Mouse (Mus musculus): ENCODE data around the gene Nasp. TPM values are rescaled to one million over a fixed set of nuclear protein-coding genes. Genes with fewer than 3 reads are reported as not detected.

The Nasp gene
- polyA plus RNA-seq, 1 experiment from 2014 or later: 99.2 TPM

DNA sequence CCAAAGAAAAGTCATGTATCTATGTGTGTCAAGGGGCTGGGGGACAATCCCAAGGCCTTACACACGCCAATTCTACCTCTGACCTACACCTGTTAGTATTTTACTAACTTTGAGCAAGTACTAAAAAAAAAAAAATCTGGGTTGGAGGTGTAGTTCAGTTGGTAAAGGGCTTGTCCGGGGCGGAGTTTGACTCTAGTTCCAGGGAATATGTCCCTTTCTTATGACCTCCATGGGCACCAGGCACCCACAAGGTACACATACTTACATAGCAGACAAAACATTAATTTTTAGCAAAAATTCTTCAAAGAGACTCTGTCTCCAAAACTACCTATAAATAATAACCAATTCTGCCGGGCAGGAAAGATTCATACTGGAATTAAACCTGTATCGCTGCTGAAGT is 22.6 kb upstream of the Nasp start:
- ATAC-seq (ENCODE audit: low read depth) (no peak), DNase-seq (ENCODE audit: low spot score) (no peak)
- Histone ChIP-seq H3K4me1 (ENCODE audit: control insufficient read depth, insufficient read depth, low read length) (peaks cover 9% of the 10 kb centered on the region), H3K4me2 (ENCODE audit: low read depth, low read length) (peak overlapping the region; percentile 90), H3K36me3 (ENCODE audit: control insufficient read depth, insufficient read depth, low read length) (peaks cover 39% of the 10 kb centered on the region), H3K27me3 (replicated peaks; ENCODE audit: control insufficient read depth, insufficient read depth, low read length) (no peaks in the 10 kb centered on the region), H3K27ac (replicated peaks; ENCODE audit: low read depth, low read length) (peak overlapping the region; percentile 92), H3K9ac (ENCODE audit: low read depth, low read length) (peak overlapping the region; percentile 89), H3K9me3 (ENCODE audit: control insufficient read depth, low read length) (no peaks in the 10 kb centered on the region), H3K4me3 (ENCODE audit: low read depth, low read length) (peak overlapping the region; percentile 79)
- WGBS: 27% methylated on average over 5 of the region's 5 CpGs

GRCm38 (mm10) chr4:116649411-116649810 is 21.7 kb upstream of the Nasp start:
- peaks cover 9% of the 10 kb centered on the region for H3K4me1 ChIP-seq (ENCODE audit: control insufficient read depth, insufficient read depth, low read length)
- peak overlapping the region; percentile 79; the same call in 1 of the 2 replicates for H3K4me3 ChIP-seq (ENCODE audit: low read depth, low read length)
- no peak for DNase-seq (ENCODE audit: low spot score)
- peaks cover 48% of the 10 kb centered on the region for H3K36me3 ChIP-seq (ENCODE audit: control insufficient read depth, insufficient read depth, low read length)
- H3K27me3 ChIP-seq (replicated peaks; ENCODE audit: control insufficient read depth, insufficient read depth, low read length): no peaks in the 10 kb centered on the region
- no peak overlapping the region for H3K9ac ChIP-seq (ENCODE audit: low read depth, low read length)
- no peaks in the 10 kb centered on the region for H3K9me3 ChIP-seq (ENCODE audit: control insufficient read depth, low read length)
- H3K4me2 ChIP-seq (ENCODE audit: low read depth, low read length): peak overlapping the region; percentile 90
- WGBS: 97% methylated on average over 2 of the region's 2 CpGs
- H3K27ac ChIP-seq (replicated peaks; ENCODE audit: low read depth, low read length): no peak overlapping the region
- no peak for ATAC-seq (ENCODE audit: low read depth)

DNA sequence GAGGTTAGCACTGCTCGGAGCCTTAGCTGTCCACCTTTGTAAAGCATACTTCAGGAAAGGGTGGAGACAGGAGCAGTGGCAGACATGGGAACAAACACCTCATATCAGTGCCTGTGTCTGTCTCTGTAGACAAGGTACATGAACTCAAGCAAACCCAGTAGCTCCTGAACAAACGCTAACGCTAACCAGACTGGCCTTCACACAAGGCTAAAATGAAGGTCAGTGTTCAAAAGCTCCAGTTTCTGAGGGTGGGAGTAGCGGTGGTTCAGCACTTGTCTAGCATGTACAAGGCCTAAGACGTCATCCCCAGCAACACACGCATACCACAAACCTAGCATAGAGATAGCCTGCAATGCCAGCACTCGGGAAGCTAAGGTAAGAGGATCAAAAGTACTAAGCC is 17.9 kb upstream of the Nasp start:
- Histone ChIP-seq H3K27me3 (replicated peaks; ENCODE audit: control insufficient read depth, insufficient read depth, low read length) (no peaks in the 10 kb centered on the region), H3K27ac (replicated peaks; ENCODE audit: low read depth, low read length) (no peak overlapping the region), H3K4me1 (ENCODE audit: control insufficient read depth, insufficient read depth, low read length) (peaks cover 9% of the 10 kb centered on the region), H3K36me3 (ENCODE audit: control insufficient read depth, insufficient read depth, low read length) (peaks cover 83% of the 10 kb centered on the region), H3K9ac (ENCODE audit: low read depth, low read length) (no peak overlapping the region), H3K9me3 (ENCODE audit: control insufficient read depth, low read length) (no peaks in the 10 kb centered on the region), H3K4me2 (ENCODE audit: low read depth, low read length) (no peak overlapping the region), H3K4me3 (ENCODE audit: low read depth, low read length) (no peak overlapping the region)
- ATAC-seq (ENCODE audit: low read depth) (no peak), DNase-seq (ENCODE audit: low spot score) (no peak)
- 87% methylated on average over 7 of the region's 7 CpGs for WGBS

DNA sequence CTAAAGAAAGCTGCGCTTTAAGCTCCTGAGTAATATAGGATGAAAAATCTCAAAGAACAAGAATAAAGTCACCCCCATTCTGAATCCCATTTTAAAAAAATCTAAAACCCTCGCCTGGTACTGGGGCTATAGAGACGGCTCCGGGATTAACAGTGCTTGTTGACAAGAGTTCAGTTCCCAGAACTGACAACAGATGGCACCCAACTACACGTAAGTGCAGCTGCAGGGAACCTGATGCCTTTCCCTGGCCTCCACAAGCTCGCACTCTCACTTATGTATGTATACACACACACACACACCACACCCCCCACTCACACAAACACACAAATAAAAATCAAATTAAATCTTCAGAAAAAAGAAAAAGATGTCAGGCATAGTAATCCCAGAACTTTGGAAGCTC is 16.6 kb upstream of the Nasp start:
- ATAC-seq (ENCODE audit: low read depth): peak; percentile 50; the same call in 1 of the 2 replicates
- 62% methylated on average over 6 of the region's 6 CpGs for WGBS
- Histone ChIP-seq H3K27ac (replicated peaks; ENCODE audit: low read depth, low read length) (no peak overlapping the region), H3K9ac (ENCODE audit: low read depth, low read length) (no peak overlapping the region), H3K4me3 (ENCODE audit: low read depth, low read length) (no peak overlapping the region), H3K9me3 (ENCODE audit: control insufficient read depth, low read length) (no peaks in the 10 kb centered on the region), H3K4me2 (ENCODE audit: low read depth, low read length) (no peak overlapping the region), H3K36me3 (ENCODE audit: control insufficient read depth, insufficient read depth, low read length) (peaks cover 88% of the 10 kb centered on the region), H3K4me1 (ENCODE audit: control insufficient read depth, insufficient read depth, low read length) (peaks cover 3% of the 10 kb centered on the region; the same call in 1 of the 2 replicates), H3K27me3 (replicated peaks; ENCODE audit: control insufficient read depth, insufficient read depth, low read length) (no peaks in the 10 kb centered on the region)
- DNase-seq (ENCODE audit: low spot score): peak; percentile 80

- Histone ChIP-seq H3K4me2 (ENCODE audit: low read depth, low read length) (no peak overlapping the region), H3K36me3 (ENCODE audit: control insufficient read depth, insufficient read depth, low read length) (peaks cover 88% of the 10 kb centered on the region), H3K27me3 (replicated peaks; ENCODE audit: control insufficient read depth, insufficient read depth, low read length) (no peaks in the 10 kb centered on the region), H3K9ac (ENCODE audit: low read depth, low read length) (no peak overlapping the region), H3K4me1 (ENCODE audit: control insufficient read depth, insufficient read depth, low read length) (no peaks in the 10 kb centered on the region), H3K27ac (replicated peaks; ENCODE audit: low read depth, low read length) (no peak overlapping the region), H3K4me3 (ENCODE audit: low read depth, low read length) (no peak overlapping the region), H3K9me3 (ENCODE audit: control insufficient read depth, low read length) (no peaks in the 10 kb centered on the region)
- 94% methylated on average over 1 of the region's 1 CpGs for WGBS
- ATAC-seq (ENCODE audit: low read depth) (no peak), DNase-seq (ENCODE audit: low spot score) (no peak)
Observed at GRCm38 (mm10) chr4:116642071-116642470, 14.3 kb upstream of the Nasp start.

DNA sequence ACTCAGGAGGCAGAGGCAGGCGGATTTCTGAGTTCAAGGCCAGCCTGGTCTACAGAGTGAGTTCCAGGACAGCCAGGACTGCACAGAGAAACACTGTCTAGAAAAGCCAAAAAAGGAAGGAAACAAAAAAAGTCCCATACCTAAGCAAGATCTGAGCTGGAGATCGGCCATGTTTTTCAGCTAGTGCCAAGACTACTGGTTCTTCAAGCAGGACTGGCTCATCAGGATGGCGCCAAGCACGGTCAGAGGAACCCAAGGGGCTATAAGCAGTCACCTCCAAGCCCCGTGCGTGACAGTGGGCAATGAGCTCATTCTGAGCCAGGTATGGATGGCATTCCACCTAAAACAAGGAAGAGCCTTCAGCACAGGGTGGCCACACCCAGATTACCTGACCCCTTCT is 11.1 kb upstream of the Nasp start:
- Histone ChIP-seq H3K9ac (ENCODE audit: low read depth, low read length) (no peak overlapping the region), H3K9me3 (ENCODE audit: control insufficient read depth, low read length) (no peaks in the 10 kb centered on the region), H3K4me1 (ENCODE audit: control insufficient read depth, insufficient read depth, low read length) (no peaks in the 10 kb centered on the region), H3K4me3 (ENCODE audit: low read depth, low read length) (no peak overlapping the region), H3K27me3 (replicated peaks; ENCODE audit: control insufficient read depth, insufficient read depth, low read length) (no peaks in the 10 kb centered on the region), H3K36me3 (ENCODE audit: control insufficient read depth, insufficient read depth, low read length) (peaks cover 94% of the 10 kb centered on the region), H3K27ac (replicated peaks; ENCODE audit: low read depth, low read length) (no peak overlapping the region), H3K4me2 (ENCODE audit: low read depth, low read length) (no peak overlapping the region)
- no peak for DNase-seq (ENCODE audit: low spot score)
- no peak for ATAC-seq (ENCODE audit: low read depth)
- 96% methylated on average over 6 of the region's 6 CpGs for WGBS

DNA sequence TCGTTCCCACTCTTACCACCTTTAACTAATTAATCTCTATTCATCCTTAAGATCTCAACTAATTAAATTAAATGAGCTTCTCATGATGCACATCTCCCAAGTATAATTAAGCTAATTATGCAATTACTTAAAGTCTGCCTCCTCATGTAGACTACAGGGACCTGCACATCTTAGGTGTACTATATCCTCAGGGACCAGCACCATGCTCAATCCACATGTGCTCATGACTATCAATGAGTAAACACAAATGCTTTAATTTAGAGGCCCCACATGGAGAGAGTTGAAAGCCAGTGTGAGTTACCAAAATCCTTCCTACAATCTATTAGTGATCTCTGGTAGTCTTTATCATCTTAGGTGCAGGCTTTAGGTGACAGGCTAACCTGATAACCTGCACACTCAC is 7.5 kb upstream of the Nasp start:
- H3K4me1 ChIP-seq (ENCODE audit: control insufficient read depth, insufficient read depth, low read length): no peaks in the 10 kb centered on the region
- H3K4me2 ChIP-seq (ENCODE audit: low read depth, low read length): no peak overlapping the region
- WGBS: 86% methylated on average over 1 of the region's 1 CpGs
- no peak overlapping the region for H3K4me3 ChIP-seq (ENCODE audit: low read depth, low read length)
- DNase-seq (ENCODE audit: low spot score) (no peak), ATAC-seq (ENCODE audit: low read depth) (no peak)
- H3K9me3 ChIP-seq (ENCODE audit: control insufficient read depth, low read length): no peaks in the 10 kb centered on the region
- H3K9ac ChIP-seq (ENCODE audit: low read depth, low read length): no peak overlapping the region
- H3K27me3 ChIP-seq (replicated peaks; ENCODE audit: control insufficient read depth, insufficient read depth, low read length): no peaks in the 10 kb centered on the region
- H3K36me3 ChIP-seq (ENCODE audit: control insufficient read depth, insufficient read depth, low read length): peaks cover 60% of the 10 kb centered on the region
- no peak overlapping the region for H3K27ac ChIP-seq (replicated peaks; ENCODE audit: low read depth, low read length)

DNA sequence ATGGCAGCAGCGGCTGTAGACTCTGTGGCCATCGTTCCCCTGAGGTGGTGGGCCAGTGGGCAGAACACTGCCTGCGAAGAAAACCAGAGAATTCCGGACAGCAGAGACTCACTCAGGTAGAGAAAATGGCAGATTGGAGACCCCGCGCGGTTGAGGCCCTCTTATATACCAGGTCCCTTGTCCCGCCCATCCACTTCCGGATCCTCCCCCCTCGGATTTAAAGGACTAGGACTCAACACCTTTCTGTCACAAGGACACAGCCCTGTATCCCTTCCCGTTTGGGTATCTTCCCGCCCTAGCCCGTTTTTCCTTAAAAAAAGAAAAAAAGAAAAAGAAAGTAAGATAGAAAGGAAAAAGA is 403 bp downstream of the Nasp start:
- DNase-seq (ENCODE audit: low spot score): peak; percentile 95
- H3K4me2 ChIP-seq (ENCODE audit: low read depth, low read length): peak overlapping the region; percentile 79
- H3K9ac ChIP-seq (ENCODE audit: low read depth, low read length): peak overlapping the region; percentile 96
- H3K4me1 ChIP-seq (ENCODE audit: control insufficient read depth, insufficient read depth, low read length): peaks cover 11% of the 10 kb centered on the region
- WGBS: 0% methylated on average over 13 of the region's 13 CpGs
- no peaks in the 10 kb centered on the region for H3K27me3 ChIP-seq (replicated peaks; ENCODE audit: control insufficient read depth, insufficient read depth, low read length)
- peak overlapping the region; percentile 100 for H3K4me3 ChIP-seq (ENCODE audit: low read depth, low read length)
- peaks cover 13% of the 10 kb centered on the region; the same call in 1 of the 2 replicates for H3K36me3 ChIP-seq (ENCODE audit: control insufficient read depth, insufficient read depth, low read length)
- peak overlapping the region; percentile 97 for H3K27ac ChIP-seq (replicated peaks; ENCODE audit: low read depth, low read length)
- H3K9me3 ChIP-seq (ENCODE audit: control insufficient read depth, low read length): no peaks in the 10 kb centered on the region
- ATAC-seq (ENCODE audit: low read depth): peak; percentile 92

DNA sequence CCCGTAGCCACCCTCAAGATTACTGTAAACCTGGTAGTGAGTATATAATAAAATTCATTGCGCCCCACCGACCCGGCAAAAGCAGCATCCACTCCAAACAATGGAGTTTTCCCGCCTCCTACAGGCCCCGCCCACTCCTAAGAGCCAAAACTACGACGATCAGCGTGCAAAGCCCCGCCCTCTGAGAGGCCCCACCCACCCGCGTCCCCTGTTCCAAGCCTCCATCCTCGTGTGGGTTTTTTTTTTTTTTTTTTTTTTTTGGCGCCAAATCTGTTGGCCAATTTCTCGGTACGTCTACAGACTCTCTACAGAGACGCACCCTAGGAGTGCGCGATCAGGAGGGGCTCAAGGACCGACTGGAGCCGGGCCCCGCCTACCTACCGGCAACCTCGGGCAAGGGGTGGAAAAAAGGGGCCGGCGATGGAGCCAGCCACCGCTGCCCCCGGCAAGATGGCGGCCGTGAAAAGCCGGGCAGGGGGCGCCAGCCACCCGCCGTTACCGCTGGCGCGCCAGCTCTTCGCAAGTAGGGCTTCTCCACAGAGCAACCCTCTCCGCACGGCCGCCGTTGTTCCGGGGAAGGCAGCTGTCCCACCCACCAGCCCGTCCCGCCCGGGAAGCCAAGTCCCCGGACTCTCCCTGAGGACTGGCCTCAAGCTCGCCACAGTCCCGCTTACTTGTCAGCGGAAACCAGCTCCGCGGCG is 933 bp downstream of the Nasp start:
- Histone ChIP-seq H3K27ac (replicated peaks; ENCODE audit: low read depth, low read length) (peak overlapping the region; percentile 97), H3K4me1 (ENCODE audit: control insufficient read depth, insufficient read depth, low read length) (peaks cover 11% of the 10 kb centered on the region), H3K4me2 (ENCODE audit: low read depth, low read length) (peak overlapping the region; percentile 79), H3K9me3 (ENCODE audit: control insufficient read depth, low read length) (no peaks in the 10 kb centered on the region), H3K27me3 (replicated peaks; ENCODE audit: control insufficient read depth, insufficient read depth, low read length) (no peaks in the 10 kb centered on the region), H3K9ac (ENCODE audit: low read depth, low read length) (peak overlapping the region; percentile 96), H3K4me3 (ENCODE audit: low read depth, low read length) (peak overlapping the region; percentile 100), H3K36me3 (ENCODE audit: control insufficient read depth, insufficient read depth, low read length) (peaks cover 18% of the 10 kb centered on the region; the same call in 1 of the 2 replicates)
- ATAC-seq (ENCODE audit: low read depth) (peak; percentile 75), DNase-seq (ENCODE audit: low spot score) (peak; percentile 96)
- WGBS: under 1% methylated on average over 51 of the region's 53 CpGs

All from embryonic facial prominence, embryonic 14.5 days (tissue).